Mouse (Mus musculus) bone marrow, adult 2 months (tissue): ENCODE measurements around the gene Olfr1504. TPM values are rescaled to one million over a fixed set of nuclear protein-coding genes. Genes with fewer than 3 reads are reported as not detected.
"Not testable (repeated sequence)": the region's sequence is repeated elsewhere in the genome, so short reads cannot be mapped to it uniquely, and the experiment has no call there.

ENCODE experiments used
- H3K27ac ChIP-seq: fragments of 200-500 bp; 2 replicates; pipeline ENCODE4 v1.5.1; 2012; ENCODE audit warnings: low read depth, mild to moderate bottlenecking, control low read depth, inconsistent platforms, low read length; ENCODE audit not compliant: control insufficient read depth, poor library complexity, insufficient read depth
- H3K4me1 ChIP-seq: fragments of 200-500 bp; 2 replicates; pipeline ENCODE4 v1.6.1; 2011; ENCODE audit warnings: low read length; ENCODE audit not compliant: control insufficient read depth, insufficient read depth
- H3K4me3 ChIP-seq: fragments of 200-500 bp; replicated peaks from 2 replicates; pipeline ENCODE3; 2011; ENCODE audit warnings: mild to moderate bottlenecking, low read depth, low read length, control low read depth; ENCODE audit not compliant: control insufficient read depth
- CTCF ChIP-seq: fragments of 200-500 bp; IDR thresholded peaks from 2 replicates; pipeline ENCODE4 v1.5.1; 2011; ENCODE audit warnings: low read length, control low read depth; ENCODE audit not compliant: control insufficient read depth, insufficient read depth
- POLR2A ChIP-seq: fragments of 200-500 bp; IDR thresholded peaks from 2 replicates; pipeline ENCODE4 v1.6.1; 2011; ENCODE audit warnings: low read depth, mild to moderate bottlenecking, control low read depth, low read length, borderline replicate concordance; ENCODE audit not compliant: control insufficient read depth
- WGBS: fragments of 180-500 bp; shearing (Covaris S2); methylation state at CpG from one replicate; pipeline ENCODE4 v1.1.7; 2018; 5-methylcytosine and 5-hydroxymethylcytosine counted together
- polyA plus RNA-seq: library from polyadenylated mRNA; stranded (reverse); fragments of >200 nt; gene quantifications from 2 replicates; pipeline ENCODE4 v1.2.4, GENCODE M21; 2011; ENCODE audit warnings: low replicate concordance; ENCODE audit not compliant: missing spikeins, insufficient read depth, insufficient read length

Olfr1504 gene
- polyA plus RNA-seq: not detected in 2 replicates

DNA sequence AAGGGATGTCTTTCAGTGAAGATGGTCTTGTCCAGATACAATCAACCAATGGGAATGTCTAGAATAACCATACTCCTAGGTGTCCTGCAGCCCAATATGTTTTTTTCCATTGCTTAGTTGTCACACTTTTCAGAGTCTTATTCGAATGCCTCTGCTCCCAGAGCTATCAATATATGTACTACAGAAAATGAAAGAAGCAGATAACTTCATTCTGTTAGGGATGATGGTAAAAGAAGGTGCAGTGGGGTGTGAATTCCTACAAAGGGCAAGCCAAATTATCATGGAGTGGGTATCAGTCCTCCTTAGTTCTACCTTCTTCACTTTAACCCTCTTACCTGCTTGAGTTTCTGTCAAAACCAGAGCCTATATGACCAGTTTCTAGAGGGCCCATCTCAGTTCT is at the start of gene Olfr1504:
TSS of gene Olfr1504 (minus strand) at position 101 of the 400 bp plus-strand sequence.
- H3K27ac ChIP-seq: no peak within 1 kb of the TSS
- TF ChIP-seq POLR2A (no peak), CTCF (no peak)
- no peaks in the 10 kb centered on the region for H3K4me1 ChIP-seq
- WGBS: 38% methylated on average over 1 of the region's 1 CpGs
- no peak within 1 kb of the TSS for H3K4me3 ChIP-seq

DNA sequence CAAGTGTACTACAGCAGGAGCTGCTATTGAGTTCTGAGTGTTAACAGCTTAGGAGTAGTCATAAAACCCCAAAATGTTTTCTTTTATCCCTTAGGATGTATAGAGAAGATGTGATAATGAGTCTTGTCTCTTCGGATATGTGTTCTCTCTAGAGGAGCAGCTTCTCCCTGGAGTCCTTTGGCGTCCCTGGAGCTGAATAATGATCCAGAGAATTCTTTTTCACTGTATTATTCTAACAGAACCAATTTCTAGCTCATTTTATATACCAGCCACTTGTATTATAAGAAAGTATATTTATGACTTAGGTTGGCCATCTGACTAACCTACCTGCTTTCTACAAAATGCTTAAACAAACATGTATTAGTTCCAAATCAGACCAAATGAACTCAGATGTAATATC is 15.5 kb upstream of the Olfr1504 start, which contains the start of gene Olfr1505:
TSS of gene Olfr1505 (plus strand) at position 301 of the 400 bp plus-strand sequence.
- no peaks in the 10 kb centered on the region for H3K4me1 ChIP-seq
- WGBS: 56% methylated on average over 2 of the region's 2 CpGs
- no peak within 1 kb of the TSS for H3K27ac ChIP-seq
- no peak within 1 kb of the TSS for H3K4me3 ChIP-seq
- no peak for TF ChIP-seq POLR2A
- no peak for TF ChIP-seq CTCF

DNA sequence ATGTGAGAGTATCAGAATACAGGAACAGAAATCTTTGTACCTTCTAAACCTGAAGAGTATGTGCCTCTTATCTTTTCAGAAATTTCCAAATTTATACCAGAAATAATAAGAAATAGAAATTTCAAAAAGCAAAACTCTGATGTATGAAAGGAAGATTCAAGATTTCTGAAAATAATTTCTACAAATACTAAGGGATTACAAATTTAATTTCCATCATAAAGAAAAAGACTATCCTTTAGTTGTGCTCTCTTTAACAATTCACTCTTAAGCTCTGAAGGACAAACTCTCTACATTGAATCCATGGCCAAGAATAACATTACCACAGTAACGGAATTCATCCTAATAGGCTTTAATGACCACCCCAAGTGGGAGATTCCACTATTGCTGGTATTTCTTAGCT is 36.2 kb downstream of the Olfr1504 start, which contains the start of gene Olfr1502:
TSS of gene Olfr1502 (plus strand) at position 301 of the 400 bp plus-strand sequence.
- no peaks in the 10 kb centered on the region for H3K4me1 ChIP-seq
- TF ChIP-seq CTCF (no peak), POLR2A (no peak)
- no peak within 1 kb of the TSS for H3K4me3 ChIP-seq
- 72% methylated on average over 1 of the region's 1 CpGs for WGBS
- H3K27ac ChIP-seq: no peak within 1 kb of the TSS

DNA sequence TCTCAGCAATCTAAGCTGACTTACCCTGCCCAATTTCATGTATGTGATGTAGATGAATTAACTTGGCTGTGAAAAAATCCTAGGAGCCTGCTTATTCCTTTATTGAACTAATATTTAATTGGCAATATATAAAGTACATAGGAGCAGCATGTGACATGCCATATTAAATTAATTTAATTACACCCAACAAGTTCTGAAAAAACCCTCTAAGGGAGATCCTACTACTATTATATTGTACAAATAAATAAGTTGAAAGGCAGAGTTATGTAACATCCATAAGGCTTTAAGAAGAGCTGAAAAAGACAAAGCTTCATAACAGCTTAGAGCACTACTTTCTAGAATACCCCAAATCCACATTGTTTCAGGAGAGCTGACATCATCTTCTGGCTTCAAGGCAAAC is 47.1 kb downstream of the Olfr1504 start, which contains the start of gene Olfr1501:
TSS of gene Olfr1501 (minus strand) at position 101 of the 400 bp plus-strand sequence.
- not testable (repeated sequence) for H3K4me1 ChIP-seq, H3K27ac ChIP-seq, H3K4me3 ChIP-seq

Other genes with a start within 250 kb of the Olfr1504 start
- gene Olfr1490, start 246.8 kb downstream of the Olfr1504 start, polyA plus RNA-seq: not detected in 2 replicates
- gene Olfr1491, start 200.7 kb downstream of the Olfr1504 start, polyA plus RNA-seq: not detected in 2 replicates
- gene Olfr1493-ps1, start 174.7 kb downstream of the Olfr1504 start, polyA plus RNA-seq: not detected in 2 replicates
- gene Olfr1494, start 158.2 kb downstream of the Olfr1504 start, polyA plus RNA-seq: not detected in 2 replicates
- not detected in 2 replicates for gene Olfr1495, start 133.3 kb downstream of the Olfr1504 start, polyA plus RNA-seq
- not detected in 2 replicates for gene Olfr1496, start 120.0 kb downstream of the Olfr1504 start, polyA plus RNA-seq
- gene Olfr1497, start 99.7 kb downstream of the Olfr1504 start, polyA plus RNA-seq: not detected in 2 replicates
- gene Olfr1499, start 78.5 kb downstream of the Olfr1504 start, polyA plus RNA-seq: not detected in 2 replicates
- not detected in 2 replicates for gene Olfr1500, start 67.4 kb downstream of the Olfr1504 start, polyA plus RNA-seq
- not detected in 2 replicates for gene Olfr1501, start 47.2 kb downstream of the Olfr1504 start, polyA plus RNA-seq
- gene Olfr1502, start 36.1 kb downstream of the Olfr1504 start, polyA plus RNA-seq: not detected in 2 replicates
- gene Olfr1505, start 15.6 kb upstream of the Olfr1504 start, polyA plus RNA-seq: not detected in 2 replicates